Mouse (Mus musculus) limb, embryonic 13.5 days (tissue): ENCODE results near the gene Olfr1032. TPM values are rescaled to one million over a fixed set of nuclear protein-coding genes. Genes with fewer than 3 reads are reported as not detected.
"Not testable (repeated sequence)": the region's sequence is repeated elsewhere in the genome, so short reads cannot be mapped to it uniquely, and the experiment has no call there.

Source experiments
- ATAC-seq: fragments of 200-750 bp; cut with Nextera tagmentation; 2 replicates; pipeline ENCODE4 v1.8.0; 2017; ENCODE audit warnings: low read depth, moderate number of reproducible peaks, moderate TSS enrichment; ENCODE audit not compliant: low FRiP score
- H3K27ac ChIP-seq: fragments of 300-500 bp; sonication (generic); 2 replicates; pipeline ENCODE4 v1.5.1; 2015; ENCODE audit warnings: inconsistent platforms, mild to moderate bottlenecking, moderate library complexity
- H3K27me3 ChIP-seq: fragments of 300-500 bp; sonication (generic); 2 replicates; pipeline ENCODE4 v1.6.1; 2015; ENCODE audit warnings: mild to moderate bottlenecking, inconsistent platforms
- H3K36me3 ChIP-seq: fragments of 300-500 bp; sonication (generic); 2 replicates; pipeline ENCODE4 v1.6.1; 2015; ENCODE audit warnings: inconsistent platforms, mild to moderate bottlenecking, moderate library complexity
- H3K4me1 ChIP-seq: fragments of 300-500 bp; sonication (generic); 2 replicates; pipeline ENCODE4 v1.6.1; 2015; ENCODE audit warnings: inconsistent platforms
- H3K4me2 ChIP-seq: fragments of 300-500 bp; sonication (generic); replicated peaks from 2 replicates; pipeline ENCODE4 v1.6.1; 2015; ENCODE audit warnings: inconsistent platforms, mild to moderate bottlenecking, moderate library complexity
- H3K4me3 ChIP-seq: fragments of 300-500 bp; sonication (generic); 2 replicates; pipeline ENCODE4 v1.5.1; 2015; ENCODE audit warnings: moderate library complexity, mild to moderate bottlenecking, inconsistent platforms
- H3K9ac ChIP-seq: fragments of 300-500 bp; sonication (generic); 2 replicates; pipeline ENCODE4 v1.6.1; 2015; ENCODE audit warnings: mild to moderate bottlenecking, inconsistent platforms
- H3K9me3 ChIP-seq: fragments of 300-500 bp; sonication (generic); 2 replicates; pipeline ENCODE4 v1.6.1; 2016; ENCODE audit warnings: inconsistent platforms
- WGBS: fragments of 180-500 bp; shearing (Covaris S2); methylation state at CpG from one replicate; pipeline ENCODE4 v1.1.7; 2015; 5-methylcytosine and 5-hydroxymethylcytosine counted together
- polyA plus RNA-seq: library from polyadenylated mRNA; unstranded; fragments of >200 nt; fragmentation: Nextera tagmentation; extraction: Ambion mirVana; gene quantifications from 2 replicates; pipeline ENCODE4 v1.2.1, GENCODE M21; 2015

Gene Olfr1032
- polyA plus RNA-seq, result not detected in 2 replicates

- no peaks in the 10 kb centered on the region for H3K27me3 ChIP-seq
- no peaks in the 10 kb centered on the region for H3K36me3 ChIP-seq
- H3K9ac ChIP-seq, result no peak within 1 kb of the TSS
- no peaks in the 10 kb centered on the region for H3K9me3 ChIP-seq
- ATAC-seq, result no peak
- no peak within 1 kb of the TSS for H3K27ac ChIP-seq
- H3K4me3 ChIP-seq, result no peak within 1 kb of the TSS
- H3K4me1 ChIP-seq, result no peaks in the 10 kb centered on the region
- WGBS, result 81% methylated on average over 7 of the region's 7 CpGs
- no peak within 1 kb of the TSS for H3K4me2 ChIP-seq
These were observed at the start of gene Olfr1032 for GRCm38 (mm10) chr2:86005240-86005639. Olfr1032 (plus strand) TSS chr2:86005540.

DNA sequence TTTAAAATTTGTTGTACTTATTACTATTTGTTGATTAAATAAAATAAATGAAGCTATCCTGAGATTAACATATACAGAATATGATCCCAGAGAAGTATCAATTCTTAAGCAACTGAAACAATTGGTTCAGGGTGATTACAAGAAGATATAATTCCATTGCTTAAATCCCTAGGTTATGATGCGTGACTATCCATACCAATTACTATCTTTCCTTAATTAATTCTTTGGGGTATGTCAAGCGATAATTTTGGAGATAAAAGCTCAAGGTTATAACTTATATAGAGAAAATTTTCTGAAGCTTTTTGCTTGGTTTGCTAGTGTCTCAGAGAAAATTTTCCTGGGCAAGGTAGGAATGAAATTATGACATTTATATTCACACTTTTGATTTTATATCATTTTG, 31.7 kb upstream of the Olfr1032 start, which contains the start of gene Olfr1029:
Gene Olfr1029 (plus strand): TSS at position 301 of the 400 bp plus-strand sequence.
- H3K27me3 ChIP-seq, result no peaks in the 10 kb centered on the region
- no peak within 1 kb of the TSS for H3K27ac ChIP-seq
- no peaks in the 10 kb centered on the region for H3K9me3 ChIP-seq
- no peak within 1 kb of the TSS for H3K9ac ChIP-seq
- H3K4me1 ChIP-seq, result no peaks in the 10 kb centered on the region
- no peaks in the 10 kb centered on the region for H3K36me3 ChIP-seq
- H3K4me3 ChIP-seq, result no peak within 1 kb of the TSS
- WGBS, result 90% methylated on average over 2 of the region's 2 CpGs
- ATAC-seq, result no peak
- H3K4me2 ChIP-seq, result no peak within 1 kb of the TSS

DNA sequence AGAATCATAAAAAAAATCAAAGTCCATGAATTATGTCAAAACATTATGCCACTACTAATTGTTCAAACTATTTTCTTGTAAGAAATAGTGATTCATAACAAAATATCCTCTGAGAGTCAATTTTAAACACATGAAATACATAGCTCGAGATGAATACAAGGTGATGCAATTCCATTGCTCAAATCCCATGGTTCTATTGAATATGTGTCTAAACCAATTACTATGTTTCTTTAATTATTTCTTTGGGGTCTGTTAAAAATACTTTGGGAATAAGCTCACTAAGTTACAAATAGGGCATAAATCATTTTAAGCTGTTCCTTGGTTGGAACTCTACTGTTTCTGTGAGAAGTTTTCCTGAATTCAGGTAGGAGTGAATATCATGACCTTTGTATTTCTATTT, 26.4 kb upstream of the Olfr1032 start, which contains the start of gene Olfr1030:
Gene Olfr1030 (plus strand): TSS at position 301 of the 400 bp plus-strand sequence.
- WGBS, result 64% methylated on average over 1 of the region's 1 CpGs
- H3K4me1 ChIP-seq, result no peaks in the 10 kb centered on the region
- no peak within 1 kb of the TSS for H3K9ac ChIP-seq
- H3K36me3 ChIP-seq, result no peaks in the 10 kb centered on the region
- no peak within 1 kb of the TSS for H3K4me2 ChIP-seq
- ATAC-seq, result no peak
- H3K4me3 ChIP-seq, result no peak within 1 kb of the TSS
- no peaks in the 10 kb centered on the region for H3K27me3 ChIP-seq
- no peak within 1 kb of the TSS for H3K27ac ChIP-seq
- no peaks in the 10 kb centered on the region for H3K9me3 ChIP-seq

GRCm38 (mm10) chr2:85990004-85990403, 15.3 kb upstream of the Olfr1032 start, which contains the start of gene Olfr1031:
Olfr1031 (plus strand) TSS chr2:85990304.
- Histone ChIP-seq H3K4me1 (no peaks in the 10 kb centered on the region), H3K9ac (no peak within 1 kb of the TSS), H3K27me3 (no peaks in the 10 kb centered on the region), H3K4me3 (no peak within 1 kb of the TSS), H3K27ac (no peak within 1 kb of the TSS), H3K9me3 (no peaks in the 10 kb centered on the region), H3K36me3 (no peaks in the 10 kb centered on the region), H3K4me2 (no peak within 1 kb of the TSS)
- 62% methylated on average over 3 of the region's 3 CpGs for WGBS
- no peak for ATAC-seq

GRCm38 (mm10) chr2:86020406-86020805, 15.1 kb downstream of the Olfr1032 start, which contains the start of gene Olfr1033:
Olfr1033 (plus strand) TSS chr2:86020633.
- H3K9me3 ChIP-seq, H3K4me1 ChIP-seq, H3K36me3 ChIP-seq, ATAC-seq, H3K27ac ChIP-seq, H3K27me3 ChIP-seq: not testable (repeated sequence)
- WGBS, result 7% methylated on average over 11 of the region's 11 CpGs
- peak within 1 kb of the TSS; percentile 58 for H3K4me2 ChIP-seq
- H3K9ac ChIP-seq, result peak within 1 kb of the TSS; percentile 53
- peak within 1 kb of the TSS; percentile 41 for H3K4me3 ChIP-seq

GRCm38 (mm10) chr2:86021518-86021917, 16.2 kb downstream of the Olfr1032 start:
- H3K36me3 ChIP-seq, H3K27ac ChIP-seq, H3K4me1 ChIP-seq, H3K27me3 ChIP-seq, H3K4me2 ChIP-seq, H3K9me3 ChIP-seq, H3K4me3 ChIP-seq, ATAC-seq, H3K9ac ChIP-seq: not testable (repeated sequence)
- WGBS, result 76% methylated on average over 7 of the region's 9 CpGs

- H3K36me3 ChIP-seq, result no peaks in the 10 kb centered on the region
- no peaks in the 10 kb centered on the region for H3K27me3 ChIP-seq
- no peaks in the 10 kb centered on the region for H3K4me1 ChIP-seq
- no peak within 1 kb of the TSS for H3K4me3 ChIP-seq
- H3K9me3 ChIP-seq, result no peaks in the 10 kb centered on the region
- no peak within 1 kb of the TSS for H3K27ac ChIP-seq
- no peak within 1 kb of the TSS for H3K9ac ChIP-seq
- H3K4me2 ChIP-seq, result no peak within 1 kb of the TSS
- no peak for ATAC-seq
These were observed 40.2 kb downstream of the Olfr1032 start, which contains the start of gene Olfr1034 for GRCm38 (mm10) chr2:86045561-86045960. Olfr1034 (plus strand) TSS chr2:86045861.

DNA sequence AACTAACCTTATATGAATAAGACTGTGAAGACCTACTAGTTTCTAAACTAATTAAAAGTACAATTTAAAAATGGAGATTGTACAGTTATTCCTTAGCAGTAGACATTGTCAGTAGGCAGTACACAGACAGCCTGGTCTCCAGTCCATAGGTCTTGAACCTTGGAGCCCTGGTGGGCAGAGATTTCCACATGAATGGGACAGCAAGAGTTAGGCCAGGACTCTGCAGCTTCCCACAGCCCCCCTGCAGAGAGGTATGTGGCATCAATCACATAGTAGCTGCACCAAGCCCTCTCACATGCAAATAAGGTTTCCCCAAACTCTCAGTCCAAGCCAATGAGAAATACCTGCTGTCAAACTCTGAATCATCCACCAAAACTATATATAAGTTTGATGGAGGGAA, 45.4 kb downstream of the Olfr1032 start:
- H3K36me3 ChIP-seq, H3K4me2 ChIP-seq, H3K4me1 ChIP-seq, H3K27ac ChIP-seq, ATAC-seq, H3K9me3 ChIP-seq, H3K9ac ChIP-seq, H3K4me3 ChIP-seq, H3K27me3 ChIP-seq: not testable (repeated sequence)

Other genes with a start within 250 kb of the Olfr1032 start
- gene Olfr1012, start 242.8 kb upstream of the Olfr1032 start, polyA plus RNA-seq, result not detected in 2 replicates
- not detected in 2 replicates for gene Olfr1013, start 238.4 kb upstream of the Olfr1032 start, polyA plus RNA-seq
- gene Olfr1014, start 232.8 kb upstream of the Olfr1032 start, polyA plus RNA-seq, result not detected in 2 replicates
- not detected in 2 replicates for gene Olfr1015, start 223.5 kb upstream of the Olfr1032 start, polyA plus RNA-seq
- gene Olfr1016, start 203.0 kb upstream of the Olfr1032 start, polyA plus RNA-seq, result not detected in 2 replicates
- gene Olfr1018, start 187.1 kb upstream of the Olfr1032 start, polyA plus RNA-seq, result not detected in 2 replicates
- gene Olfr1019, start 160.1 kb upstream of the Olfr1032 start, polyA plus RNA-seq, result not detected in 2 replicates
- gene Olfr1020, start 158.5 kb upstream of the Olfr1032 start, polyA plus RNA-seq, result not detected in 2 replicates
- not detected in 2 replicates for gene Olfr1022, start 136.9 kb upstream of the Olfr1032 start, polyA plus RNA-seq
- not detected in 2 replicates for gene Olfr1023, start 119.9 kb upstream of the Olfr1032 start, polyA plus RNA-seq
- not detected in 2 replicates for gene Olfr1024, start 100.5 kb upstream of the Olfr1032 start, polyA plus RNA-seq
- not detected in 2 replicates for gene Olfr1025-ps1, start 90.3 kb upstream of the Olfr1032 start, polyA plus RNA-seq
- gene Olfr1026, start 84.0 kb upstream of the Olfr1032 start, polyA plus RNA-seq, result not detected in 2 replicates
- not detected in 2 replicates for gene Olfr1028, start 55.1 kb upstream of the Olfr1032 start, polyA plus RNA-seq
- not detected in 2 replicates for gene Olfr1029, start 31.6 kb upstream of the Olfr1032 start, polyA plus RNA-seq
- gene Olfr1030, start 26.3 kb upstream of the Olfr1032 start, polyA plus RNA-seq, result not detected in 2 replicates
- not detected in 2 replicates for gene Olfr1031, start 15.2 kb upstream of the Olfr1032 start, polyA plus RNA-seq
- 0.33 and 0.90 TPM in 2 replicates for gene Olfr1033, start 15.1 kb downstream of the Olfr1032 start, polyA plus RNA-seq
- not detected in 2 replicates for gene Olfr1034, start 40.3 kb downstream of the Olfr1032 start, polyA plus RNA-seq
- not detected in 2 replicates for gene Olfr1036, start 68.5 kb downstream of the Olfr1032 start, polyA plus RNA-seq
- not detected in 2 replicates for gene Olfr1037, start 81.8 kb downstream of the Olfr1032 start, polyA plus RNA-seq
- not detected in 2 replicates for gene Olfr1039, start 130.4 kb downstream of the Olfr1032 start, polyA plus RNA-seq
- not detected in 2 replicates for gene Olfr1040, start 141.2 kb downstream of the Olfr1032 start, polyA plus RNA-seq
- gene Olfr1042, start 156.3 kb downstream of the Olfr1032 start, polyA plus RNA-seq, result not detected in 2 replicates
- gene Olfr1043, start 162.0 kb downstream of the Olfr1032 start, polyA plus RNA-seq, result not detected in 2 replicates
- not detected in 2 replicates for gene Olfr1044, start 172.3 kb downstream of the Olfr1032 start, polyA plus RNA-seq
- gene Olfr52, start 180.1 kb downstream of the Olfr1032 start, polyA plus RNA-seq, result not detected in 2 replicates
- gene Olfr1045, start 197.5 kb downstream of the Olfr1032 start, polyA plus RNA-seq, result not detected in 2 replicates
- gene Olfr1046, start 213.8 kb downstream of the Olfr1032 start, polyA plus RNA-seq, result not detected in 2 replicates
- gene Olfr1047, start 225.9 kb downstream of the Olfr1032 start, polyA plus RNA-seq, result not detected in 2 replicates
- not detected in 2 replicates for gene Olfr1048, start 234.7 kb downstream of the Olfr1032 start, polyA plus RNA-seq